In genomic region chr3:143914341-143915217, GRCm38 (mm10) we compare ENCODE assay signal across 9 mouse cellular contexts.
DNase-seq lines count a peak whose midpoint lies in the region; ATAC-seq lines count a peak whose summit lies in the region.
"Had no signal": no experiment of that assay in that cellular context is flagged by ENCODE, and none has a peak within 500 bp of the region (broad histone marks: within the 10 kb centered on the region; RNA-seq: fewer than 3 reads in every experiment).

No protein-coding gene starts in this region.

- no peaks in the 10 kb centered on the region for H3K4me1 ChIP-seq in lung, embryonic 16.5 days (replicated peaks; ENCODE audit: control insufficient read depth, insufficient read depth, low read length)
- H3K4me1 ChIP-seq in embryonic facial prominence, embryonic 13.5 days, result peaks cover 31% of the 10 kb centered on the region
- no peaks in the 10 kb centered on the region for H3K4me1 ChIP-seq in intestine, embryonic 15.5 days (replicated peaks)
- no peaks in the 10 kb centered on the region for H3K4me1 ChIP-seq in stomach, embryonic 16.5 days (ENCODE audit: control insufficient read depth, insufficient read depth, low read length)

- peak; percentile 38; the same call in 1 of the 2 replicates for ATAC-seq in lung, embryonic 16.5 days (ENCODE audit: low read depth)
- peak; percentile 71; the same call in 1 of the 2 replicates for ATAC-seq in embryonic facial prominence, embryonic 13.5 days (ENCODE audit: insufficient number of reproducible peaks, insufficient read depth, low FRiP score, low TSS enrichment, low read depth)
- ATAC-seq in intestine, embryonic 15.5 days, result peak; percentile 76
- peak; percentile 47; the same call in 1 of the 2 replicates for ATAC-seq in stomach, embryonic 16.5 days (ENCODE audit: insufficient read depth, low FRiP score)
- ATAC-seq in inflammation-experienced regulatory T-cells, adult 6 months, result no peak
- ATAC-seq: Patski had no signal

- no peaks in the 10 kb centered on the region for H3K36me3 ChIP-seq in lung, embryonic 16.5 days (ENCODE audit: control insufficient read depth, insufficient read depth, low read length)
- no peaks in the 10 kb centered on the region for H3K36me3 ChIP-seq in embryonic facial prominence, embryonic 13.5 days
- no peaks in the 10 kb centered on the region for H3K36me3 ChIP-seq in intestine, embryonic 15.5 days
- H3K36me3 ChIP-seq in stomach, embryonic 16.5 days (ENCODE audit: control insufficient read depth, insufficient read depth, low read length), result no peaks in the 10 kb centered on the region

- H3K27me3 ChIP-seq in lung, embryonic 16.5 days (ENCODE audit: control insufficient read depth, insufficient read depth, low read depth, low read length), result no peaks in the 10 kb centered on the region
- no peaks in the 10 kb centered on the region for H3K27me3 ChIP-seq in embryonic facial prominence, embryonic 13.5 days
- H3K27me3 ChIP-seq in intestine, embryonic 15.5 days (replicated peaks), result no peaks in the 10 kb centered on the region
- H3K27me3 ChIP-seq in stomach, embryonic 16.5 days (ENCODE audit: control insufficient read depth, insufficient read depth, low read length), result no peaks in the 10 kb centered on the region
- H3K27me3 ChIP-seq: Patski had no signal

- no peaks in the 10 kb centered on the region for H3K9me3 ChIP-seq in lung, embryonic 16.5 days (ENCODE audit: control insufficient read depth, low read length)
- H3K9me3 ChIP-seq in embryonic facial prominence, embryonic 13.5 days, result no peaks in the 10 kb centered on the region
- H3K9me3 ChIP-seq in intestine, embryonic 15.5 days, result no peaks in the 10 kb centered on the region
- no peaks in the 10 kb centered on the region for H3K9me3 ChIP-seq in stomach, embryonic 16.5 days (replicated peaks; ENCODE audit: control insufficient read depth, low read length)

- no peak overlapping the region for H3K27ac ChIP-seq in lung, embryonic 16.5 days (ENCODE audit: low read length)
- H3K27ac ChIP-seq in embryonic facial prominence, embryonic 13.5 days, result no peak overlapping the region
- H3K27ac ChIP-seq in intestine, embryonic 15.5 days, result peak overlapping the region; percentile 9; the same call in 1 of the 2 replicates
- H3K27ac ChIP-seq in stomach, embryonic 16.5 days (ENCODE audit: low read length), result no peak overlapping the region

- WGBS in lung, embryonic 16.5 days, result 41% methylated on average over 6 of the region's 6 CpGs
- 15% methylated on average over 6 of the region's 6 CpGs for WGBS in embryonic facial prominence, embryonic 13.5 days
- WGBS in intestine, embryonic 15.5 days, result 55% methylated on average over 6 of the region's 6 CpGs
- WGBS in stomach, embryonic 16.5 days, result 47% methylated on average over 6 of the region's 6 CpGs

- H3K9ac ChIP-seq in lung, embryonic 16.5 days (ENCODE audit: low read length), result no peak overlapping the region
- H3K9ac ChIP-seq in embryonic facial prominence, embryonic 13.5 days, result no peak overlapping the region
- no peak overlapping the region for H3K9ac ChIP-seq in intestine, embryonic 15.5 days
- no peak overlapping the region for H3K9ac ChIP-seq in stomach, embryonic 16.5 days (ENCODE audit: low read length)

- H3K4me2 ChIP-seq in lung, embryonic 16.5 days (ENCODE audit: low read depth, low read length), result no peak overlapping the region
- peak overlapping the region; percentile 7; the same call in 1 of the 2 replicates for H3K4me2 ChIP-seq in embryonic facial prominence, embryonic 13.5 days
- no peak overlapping the region for H3K4me2 ChIP-seq in intestine, embryonic 15.5 days (replicated peaks)
- H3K4me2 ChIP-seq in stomach, embryonic 16.5 days (ENCODE audit: low read depth, low read length), result no peak overlapping the region

- DNase-seq in lung, postnatal 4 days, result no peak
- DNase-seq in ovary, postnatal 10 days (ENCODE audit: low spot score), result no peak
- DNase-seq in left cerebral cortex, adult 9 months (ENCODE audit: low spot score in 2 of 2), result no peak

- H3K4me3 ChIP-seq in lung, embryonic 16.5 days (ENCODE audit: low read length), result no peak overlapping the region
- H3K4me3 ChIP-seq in embryonic facial prominence, embryonic 13.5 days, result no peak overlapping the region
- no peak overlapping the region for H3K4me3 ChIP-seq in intestine, embryonic 15.5 days (replicated peaks)
- H3K4me3 ChIP-seq in stomach, embryonic 16.5 days (replicated peaks; ENCODE audit: low read length), result no peak overlapping the region
